Mouse (Mus musculus): ENCODE results near the gene Tnfaip3.

DNA sequence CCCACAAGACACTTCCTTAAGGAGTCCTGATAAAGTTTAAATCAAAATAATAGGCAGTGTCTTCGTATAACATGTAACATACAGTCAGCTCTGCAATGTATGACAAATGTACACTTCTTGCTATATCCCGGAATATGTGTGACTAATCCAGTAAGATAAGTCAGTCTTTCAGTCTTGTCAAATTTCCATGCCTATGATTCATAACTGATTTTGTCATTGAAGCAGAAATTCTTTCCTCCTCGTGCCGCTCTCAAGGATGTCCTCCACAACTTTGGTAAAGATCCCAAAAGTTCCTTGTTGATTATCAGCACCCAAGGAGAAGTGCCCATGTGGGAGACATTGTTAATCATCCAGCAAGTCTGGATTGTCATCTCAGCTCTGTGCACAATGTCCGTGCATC, 11.3 kb upstream of the Tnfaip3 start:
- no peak for TF ChIP-seq FLI1 (IDR thresholded peaks at IDR 0.05; ENCODE audit: low read length)
- no peak for TF ChIP-seq GATA1 (IDR thresholded peaks at IDR 0.05; ENCODE audit: borderline replicate concordance, low read length)
